Mouse (Mus musculus) liver, embryonic 14.5 days (tissue): ENCODE data around the gene Rpgr.

Experiments used
- CTCF ChIP-seq: IDR thresholded peaks from 2 replicates; pipeline ENCODE4 v1.5.1; 2016; ENCODE audit warnings: antibody characterized with exemption, low read depth, control low read depth
- EP300 ChIP-seq: IDR thresholded peaks from 2 replicates; pipeline ENCODE4 v1.6.1; 2016; ENCODE audit warnings: antibody characterized with exemption, low read depth

GRCm38 (mm10) chrX:10117065-10117719 lies 99.5 kb downstream of the Rpgr start, which contains the start of gene Srpx:
- no peak for TF ChIP-seq CTCF
- TF ChIP-seq EP300: no peak
